Mouse (Mus musculus) left cerebral cortex, adult 8-10 months (tissue): ENCODE results near the gene Fzr1. TPM values are rescaled to one million over a fixed set of nuclear protein-coding genes. Genes with fewer than 3 reads are reported as not detected.

Experiments
- DNase-seq, 2 experiments: peaks; one replicate each; pipeline ENCODE4 v3.0.0; 2022; ENCODE audit warnings: low spot score in 2 of 2
- total RNA-seq, 4 experiments: library from RNA; stranded (reverse); gene quantifications; 2 replicates each; pipeline ENCODE4 v1.2.4; 2022

Fzr1 gene
- total RNA-seq, 4 experiments from 2014 or later: 66.8 to 73.4 (median 70.6) TPM

- DNase-seq: no peak
Measured at GRCm38 (mm10) chr10:81332277-81332676, 46.0 kb downstream of the Fzr1 start.

GRCm38 (mm10) chr10:81330007-81330406 is 48.3 kb downstream of the Fzr1 start:
- DNase-seq: no peak

- DNase-seq: no peak
Measured at GRCm38 (mm10) chr10:81329194-81329975, 48.9 kb downstream of the Fzr1 start.

GRCm38 (mm10) chr10:81328386-81328785 is 49.9 kb downstream of the Fzr1 start, which contains the start of gene Tbxa2r:
TSS of gene Tbxa2r (plus strand) at chr10:81328731.
- DNase-seq: no peak

GRCm38 (mm10) chr10:81327959-81328358 is 50.4 kb downstream of the Fzr1 start:
- no peak for DNase-seq

- no peak for DNase-seq
Measured at GRCm38 (mm10) chr10:81326858-81327257, 51.5 kb downstream of the Fzr1 start.

- no peak for DNase-seq
Measured at GRCm38 (mm10) chr10:81325781-81326180, 52.5 kb downstream of the Fzr1 start.

DNA sequence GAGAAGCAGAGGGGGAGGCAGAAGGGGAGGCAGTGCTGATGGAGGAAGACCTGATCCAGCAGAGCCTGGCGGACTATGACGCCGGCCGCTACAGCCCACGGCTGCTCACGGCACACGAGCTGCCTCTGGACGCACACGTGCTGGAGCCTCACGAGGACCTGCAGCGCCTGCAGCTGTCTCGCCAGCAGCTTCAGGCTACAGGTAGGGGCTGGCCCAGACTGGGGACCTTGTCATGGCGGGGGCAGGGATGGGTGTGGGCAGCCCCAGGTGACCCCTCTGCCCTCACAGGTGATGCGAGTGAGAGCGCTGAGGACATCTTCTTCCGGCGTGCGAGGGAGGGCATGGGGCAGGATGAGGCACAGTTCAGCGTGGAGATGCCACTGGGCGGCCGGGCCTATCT is 53.1 kb downstream of the Fzr1 start:
- DNase-seq: no peak

- no peak for DNase-seq
Measured at GRCm38 (mm10) chr10:81323791-81324530, 54.4 kb downstream of the Fzr1 start.

- DNase-seq: no peak
Measured at GRCm38 (mm10) chr10:81323141-81323775, 55.1 kb downstream of the Fzr1 start.

DNA sequence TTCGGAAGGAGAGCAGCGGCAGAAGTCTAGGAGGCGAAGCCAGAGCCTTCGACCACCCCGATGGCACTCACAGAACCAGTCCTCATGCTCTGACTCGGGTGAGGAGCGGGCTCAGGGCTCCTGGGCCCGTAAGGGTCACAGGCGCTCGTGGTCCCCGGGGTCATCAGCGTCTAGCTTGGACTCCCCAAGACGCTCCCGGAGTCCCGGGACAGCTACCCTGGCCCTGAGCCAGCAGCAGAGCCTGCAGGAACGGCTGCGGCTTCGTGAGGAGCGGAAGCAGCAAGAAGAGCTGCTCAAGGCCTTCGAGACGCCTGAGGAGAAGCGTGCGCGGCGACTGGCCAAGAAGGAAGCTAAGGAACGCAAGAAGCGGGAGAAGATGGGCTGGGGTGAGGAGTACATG is 55.9 kb downstream of the Fzr1 start:
- DNase-seq: no peak

DNA sequence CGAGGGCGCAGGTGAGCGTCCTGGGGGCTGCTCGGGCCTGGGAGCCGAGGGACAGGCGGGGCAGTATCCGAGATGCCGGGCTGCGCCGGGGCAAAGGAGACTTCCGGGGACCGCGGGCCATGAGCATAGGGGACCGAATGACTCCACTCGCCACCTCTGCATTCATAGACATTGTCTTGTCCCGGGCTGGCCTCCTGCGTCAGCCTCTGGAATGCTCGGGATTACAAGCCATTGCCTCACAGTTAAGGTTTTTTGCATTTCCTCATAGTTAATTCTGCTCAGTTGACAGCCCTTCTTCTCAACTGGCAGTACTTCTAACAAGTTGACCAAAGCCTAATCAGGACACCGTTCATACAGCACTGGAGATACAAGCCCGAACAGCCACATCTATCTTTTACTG is 56.9 kb downstream of the Fzr1 start:
- no peak for DNase-seq

GRCm38 (mm10) chr10:81320550-81321347 is 57.6 kb downstream of the Fzr1 start, which contains the start of gene Cactin:
TSS of gene Cactin (plus strand) at chr10:81321103.
- peak; percentile 92 to 100 for DNase-seq

DNA sequence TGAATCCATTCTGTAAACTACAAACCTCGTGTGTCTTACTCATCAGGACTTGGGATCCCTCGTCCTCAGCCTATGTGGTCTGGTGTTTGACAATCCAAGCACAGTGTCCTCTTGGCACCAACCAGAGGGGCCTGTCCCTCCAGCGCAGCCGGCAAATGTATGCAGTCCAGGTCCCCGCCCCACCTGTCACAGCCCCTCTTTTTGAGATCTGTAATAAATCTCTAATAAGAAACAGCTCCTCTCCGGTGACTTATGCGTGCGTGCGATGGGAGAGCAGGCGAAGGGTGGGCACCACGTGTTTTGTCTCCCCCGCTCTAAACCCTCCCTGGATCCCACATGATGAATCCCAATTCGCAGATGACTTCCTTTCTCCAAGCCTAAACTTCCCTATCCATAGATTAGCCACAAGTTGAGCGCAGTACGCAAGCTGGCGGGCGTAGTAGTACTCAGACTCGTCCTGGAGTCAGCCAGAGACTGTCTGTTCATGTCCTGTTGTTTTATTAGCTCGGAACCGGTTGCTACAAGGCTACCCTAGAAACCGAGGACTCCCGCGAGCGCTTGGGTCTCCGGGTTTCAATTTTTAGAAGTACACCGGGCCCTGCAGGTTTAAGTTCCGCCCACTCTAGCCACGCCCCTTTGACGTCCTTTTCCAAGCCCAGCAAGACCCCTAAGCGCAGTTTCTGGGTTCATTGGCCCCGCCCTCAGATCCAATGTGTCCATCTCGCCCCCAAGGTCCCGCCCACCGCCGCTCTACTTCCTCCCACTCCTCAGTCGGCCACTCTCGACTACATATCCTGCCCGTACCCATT is 58.4 kb downstream of the Fzr1 start:
- no peak for DNase-seq

DNA sequence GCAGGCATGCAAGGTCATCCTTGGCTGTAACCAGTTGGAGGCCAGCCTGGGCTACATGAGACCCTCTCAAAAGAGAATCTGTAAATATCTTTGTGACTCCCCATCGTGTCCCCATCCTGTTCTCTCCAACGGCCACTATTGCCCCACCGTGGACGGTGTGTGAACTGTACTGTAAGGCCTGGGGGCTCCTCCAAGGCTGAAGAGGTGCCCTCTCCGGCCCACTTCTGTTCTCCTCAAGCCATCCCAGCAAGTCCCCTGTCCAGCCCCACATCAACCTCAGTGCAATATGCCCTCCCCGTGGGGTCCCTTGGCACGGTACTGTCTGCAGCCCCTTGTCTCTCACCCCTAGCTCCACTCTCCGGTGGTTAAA is 59.0 kb downstream of the Fzr1 start:
- peak in 1 of 2 experiments; percentile 30 for DNase-seq

DNA sequence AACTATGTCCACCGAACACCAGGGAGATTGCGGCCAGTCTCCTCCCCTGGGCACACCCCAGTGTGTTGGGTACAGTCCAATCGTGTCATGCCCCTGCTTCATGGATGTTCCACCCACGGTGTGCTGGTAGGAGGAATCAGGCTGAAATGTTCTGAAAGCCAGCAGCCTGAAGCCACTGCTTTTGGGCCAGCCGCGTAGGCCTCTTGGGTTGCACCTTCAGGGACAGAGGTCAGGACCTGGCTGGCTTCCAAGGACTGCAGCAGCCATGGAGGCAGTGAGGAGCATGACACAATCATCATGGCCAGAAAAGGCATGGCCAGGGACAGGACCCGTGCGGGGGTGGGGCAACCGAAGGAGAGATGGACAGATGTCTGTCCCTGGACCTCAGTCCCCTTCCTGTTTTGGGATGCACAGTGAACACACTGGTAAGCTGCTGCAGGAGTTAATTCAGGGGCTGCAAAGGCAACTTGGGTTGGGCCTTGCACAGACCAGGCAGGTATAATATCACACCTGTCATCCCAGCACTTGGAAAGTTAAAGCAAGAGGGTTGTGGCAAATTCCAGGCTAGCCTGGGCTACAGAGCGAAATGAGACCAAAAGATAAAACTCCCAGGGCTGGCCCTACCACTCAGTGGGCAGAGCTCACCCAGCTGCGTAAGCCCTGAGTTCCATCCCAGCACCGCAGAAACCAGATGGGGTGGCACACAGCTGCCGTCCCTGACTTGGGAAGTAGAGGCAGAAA is 59.6 kb downstream of the Fzr1 start:
- DNase-seq: no peak

DNA sequence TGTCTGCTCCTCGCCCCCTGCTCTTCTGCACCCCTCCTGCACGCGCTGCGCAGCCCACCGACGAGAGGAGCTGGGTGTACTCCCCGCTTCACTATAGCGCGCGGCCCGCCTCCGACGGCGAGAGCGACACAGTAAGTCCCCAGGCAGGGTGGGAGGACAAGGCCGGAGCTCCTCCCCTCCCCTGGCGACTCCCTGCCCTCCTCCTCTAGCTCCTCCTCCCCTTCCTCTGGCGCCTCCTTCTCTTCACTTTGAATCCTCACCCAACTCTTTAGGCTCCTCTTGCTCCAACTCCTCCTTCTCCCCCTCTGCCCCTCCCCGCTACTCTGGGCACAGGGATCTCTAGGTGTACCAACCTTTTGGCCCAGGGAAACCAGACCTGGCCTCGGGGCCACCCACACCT is 61.0 kb downstream of the Fzr1 start:
- DNase-seq: no peak

GRCm38 (mm10) chr10:81316338-81317060 is 61.8 kb downstream of the Fzr1 start:
- DNase-seq: no peak
